Mouse (Mus musculus) thymus, adult 2 months (tissue): ENCODE measurements around the gene Kbtbd12.

Experiments used
- CTCF ChIP-seq: fragments of 200-500 bp; IDR thresholded peaks from 2 replicates; pipeline ENCODE4 v1.5.1; 2012; ENCODE audit warnings: mild to moderate bottlenecking, control low read depth, low read length, moderate library complexity, borderline replicate concordance; ENCODE audit not compliant: control insufficient read depth, poor library complexity, insufficient read depth; ENCODE audit errors: extremely low read depth
- POLR2A ChIP-seq: fragments of 200-500 bp; IDR thresholded peaks from 2 replicates; pipeline ENCODE4 v1.6.1; 2012; ENCODE audit warnings: mild to moderate bottlenecking, low read length, control low read depth, moderate library complexity; ENCODE audit not compliant: control insufficient read depth, poor library complexity, insufficient read depth; ENCODE audit errors: extremely low read depth

DNA sequence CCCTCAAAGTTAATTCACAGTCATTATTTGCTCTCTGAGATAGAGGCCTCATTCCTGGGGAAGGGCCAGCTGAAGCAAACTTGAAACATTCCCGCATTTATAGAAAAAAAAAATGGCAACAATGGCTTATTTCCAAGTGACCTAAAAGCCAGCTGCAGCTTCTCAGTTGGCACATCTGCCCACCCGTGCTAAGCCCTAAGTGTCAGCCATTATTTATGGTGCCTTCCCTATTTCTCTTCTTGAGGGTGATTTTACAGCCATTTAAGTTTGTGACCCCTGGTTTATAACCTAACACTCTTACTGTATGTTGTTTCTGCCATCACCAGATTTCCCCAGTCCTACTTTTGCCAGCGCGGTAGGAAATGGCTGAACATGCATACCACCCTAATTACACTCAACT, 11.3 kb downstream of the Kbtbd12 start:
- TF ChIP-seq CTCF: no peak
- TF ChIP-seq POLR2A: no peak
